Mouse (Mus musculus): ENCODE measurements around the gene Bcl2l1. TPM values are rescaled to one million over a fixed set of nuclear protein-coding genes. Genes with fewer than 3 reads are reported as not detected.

Gene Bcl2l1
- polyA plus RNA-seq, 1 experiment from 2014 or later, result 75.7 TPM

DNA sequence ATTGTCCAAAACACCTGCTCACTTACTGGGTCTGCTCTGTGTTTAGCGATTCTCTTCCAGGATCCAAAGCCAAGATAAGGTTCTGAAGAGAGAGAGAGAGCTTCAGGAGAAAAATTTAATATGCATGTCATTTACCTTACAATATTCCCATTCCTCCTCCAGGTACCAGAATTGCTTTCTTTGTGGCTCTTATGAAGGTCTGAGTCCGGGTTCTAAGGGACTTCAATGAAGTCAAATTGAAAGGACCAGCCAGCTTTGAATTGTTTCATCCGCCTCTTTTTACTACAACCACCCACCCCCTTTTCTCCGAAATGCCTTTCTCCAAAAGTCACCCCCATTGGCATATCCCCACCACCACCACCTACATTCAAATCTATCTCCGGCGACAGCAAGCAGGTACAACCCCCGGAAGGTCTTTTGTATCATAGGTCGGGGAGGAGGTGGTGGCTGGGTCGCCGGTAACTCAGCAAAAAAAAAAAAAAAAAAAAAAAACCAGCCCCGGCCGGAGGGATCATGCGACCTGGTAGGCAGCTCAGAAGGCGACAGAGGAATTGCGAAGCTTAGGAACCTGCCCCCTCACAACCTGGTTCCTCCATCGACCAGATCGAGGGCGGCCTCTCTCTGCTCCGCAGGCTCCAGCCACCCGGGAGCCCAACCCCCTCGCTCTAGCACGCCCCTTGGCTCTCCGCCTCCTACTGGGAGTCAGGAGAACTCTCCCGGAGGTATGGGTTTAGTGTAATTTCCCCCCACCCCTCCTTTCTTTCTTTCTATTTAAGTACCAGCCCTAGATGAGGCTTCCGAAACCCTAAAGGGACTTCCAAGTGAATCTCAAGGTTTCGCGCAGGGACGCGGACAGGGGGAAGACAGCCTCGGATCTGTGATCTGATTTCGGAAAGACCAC, 1.3 kb downstream of the Bcl2l1 start:
- H3K4me1 ChIP-seq, result peaks cover 30% of the 10 kb centered on the region

DNA sequence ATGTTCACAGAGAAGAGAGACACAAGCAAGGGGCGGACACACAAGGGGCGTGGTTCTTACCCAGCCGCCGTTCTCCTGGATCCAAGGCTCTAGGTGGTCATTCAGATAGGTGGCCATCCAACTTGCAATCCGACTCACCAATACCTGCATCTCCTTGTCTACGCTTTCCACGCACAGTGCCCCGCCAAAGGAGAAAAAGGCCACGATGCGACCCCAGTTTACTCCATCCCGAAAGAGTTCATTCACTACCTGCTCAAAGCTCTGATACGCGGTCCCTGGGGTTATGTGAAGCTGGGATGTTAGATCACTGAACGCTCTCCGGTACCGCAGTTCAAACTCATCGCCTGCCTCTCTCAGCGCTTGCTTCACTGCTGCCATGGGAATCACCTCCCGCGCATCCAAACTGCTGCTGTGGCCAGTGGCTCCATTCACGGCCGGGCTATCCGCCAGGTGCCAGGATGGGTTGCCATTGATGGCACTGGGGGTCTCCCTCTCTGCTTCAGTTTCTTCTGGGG, 2.1 kb downstream of the Bcl2l1 start:
- WGBS, result 61% methylated on average over 23 of the region's 23 CpGs
- peak overlapping the region; percentile 80 for H3K4me3 ChIP-seq (replicated peaks)

More for the DNA sequence above, 1.3 kb downstream of the Bcl2l1 start:
- H3K4me2 ChIP-seq, result peak overlapping the region; percentile 77
- H3K27ac ChIP-seq, result peak overlapping the region; percentile 98
- peak overlapping the region; percentile 91 for H3K9ac ChIP-seq
- ATAC-seq (ENCODE audit: insufficient read depth, low FRiP score, low read depth), result peak; percentile 84
- 2% methylated on average over 31 of the region's 31 CpGs for WGBS
- H3K4me3 ChIP-seq (replicated peaks), result peak overlapping the region; percentile 80
- no peaks in the 10 kb centered on the region for H3K9me3 ChIP-seq
- H3K27me3 ChIP-seq (replicated peaks), result no peaks in the 10 kb centered on the region
- H3K36me3 ChIP-seq, result no peaks in the 10 kb centered on the region

DNA sequence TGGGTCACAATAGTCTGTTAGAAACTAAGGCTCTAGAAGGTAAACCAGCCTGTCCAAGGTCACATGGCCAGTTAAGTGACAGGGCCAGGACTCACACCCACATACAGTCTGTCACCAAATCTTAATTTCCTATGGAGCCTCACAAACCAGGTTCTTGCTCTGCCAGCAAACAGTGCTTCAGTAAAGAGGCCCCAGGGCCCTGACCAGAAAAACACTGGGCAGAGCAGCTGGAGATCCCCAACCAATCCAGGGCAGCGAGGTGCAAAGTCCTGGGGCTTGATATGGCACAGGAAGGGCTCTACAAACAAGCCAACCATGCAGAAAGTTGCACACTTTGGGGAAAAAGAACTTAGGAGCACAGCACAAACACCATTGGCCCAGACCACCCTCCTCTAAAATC, 3.0 kb downstream of the Bcl2l1 start:
- Histone ChIP-seq H3K9ac (peak overlapping the region; percentile 14), H3K9me3 (no peaks in the 10 kb centered on the region), H3K4me2 (peak overlapping the region; percentile 77), H3K27ac (peak overlapping the region; percentile 72), H3K27me3 (replicated peaks) (no peaks in the 10 kb centered on the region), H3K4me3 (replicated peaks) (peak overlapping the region; percentile 80), H3K36me3 (no peaks in the 10 kb centered on the region), H3K4me1 (peaks cover 33% of the 10 kb centered on the region)
- ATAC-seq (ENCODE audit: insufficient read depth, low FRiP score, low read depth), result no peak
- WGBS, result 32% methylated on average over 1 of the region's 1 CpGs

More for the DNA sequence above, 2.1 kb downstream of the Bcl2l1 start:
- ATAC-seq (ENCODE audit: insufficient read depth, low FRiP score, low read depth), result no peak
- no peaks in the 10 kb centered on the region for H3K27me3 ChIP-seq (replicated peaks)
- peak overlapping the region; percentile 77 for H3K4me2 ChIP-seq
- peak overlapping the region; percentile 72; the same call in 1 of the 2 replicates for H3K27ac ChIP-seq
- H3K4me1 ChIP-seq, result peaks cover 33% of the 10 kb centered on the region
- H3K9me3 ChIP-seq, result no peaks in the 10 kb centered on the region
- H3K9ac ChIP-seq, result peak overlapping the region; percentile 14; the same call in 1 of the 2 replicates
- H3K36me3 ChIP-seq, result no peaks in the 10 kb centered on the region

DNA sequence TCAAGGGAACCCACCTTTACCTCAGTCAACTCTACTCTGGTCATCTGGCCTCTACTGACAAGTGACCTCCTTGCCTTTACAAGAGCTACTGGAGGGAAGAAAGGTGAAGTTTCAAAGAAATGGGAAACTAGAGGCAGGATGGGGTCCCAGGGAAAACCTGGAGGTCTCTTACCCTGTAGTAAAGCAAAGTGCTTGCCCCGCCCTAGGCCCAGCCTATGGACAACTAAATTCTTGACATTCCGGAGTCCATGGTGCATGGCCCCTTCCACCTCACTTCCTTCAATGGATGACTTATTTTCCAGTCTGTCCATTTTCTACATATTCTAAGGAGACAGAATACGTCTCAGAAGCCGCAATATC, 3.5 kb downstream of the Bcl2l1 start:
- Histone ChIP-seq H3K9me3 (no peaks in the 10 kb centered on the region), H3K9ac (0 out of 2 replicates have a peak overlapping the region, but pooled peaks have one; percentile 2), H3K4me2 (peak overlapping the region; percentile 77), H3K27ac (peak overlapping the region; percentile 72), H3K27me3 (replicated peaks) (no peaks in the 10 kb centered on the region), H3K4me1 (peaks cover 33% of the 10 kb centered on the region), H3K36me3 (no peaks in the 10 kb centered on the region), H3K4me3 (replicated peaks) (peak overlapping the region; percentile 80)
- WGBS, result 56% methylated on average over 4 of the region's 4 CpGs
- no peak for ATAC-seq (ENCODE audit: insufficient read depth, low FRiP score, low read depth)

DNA sequence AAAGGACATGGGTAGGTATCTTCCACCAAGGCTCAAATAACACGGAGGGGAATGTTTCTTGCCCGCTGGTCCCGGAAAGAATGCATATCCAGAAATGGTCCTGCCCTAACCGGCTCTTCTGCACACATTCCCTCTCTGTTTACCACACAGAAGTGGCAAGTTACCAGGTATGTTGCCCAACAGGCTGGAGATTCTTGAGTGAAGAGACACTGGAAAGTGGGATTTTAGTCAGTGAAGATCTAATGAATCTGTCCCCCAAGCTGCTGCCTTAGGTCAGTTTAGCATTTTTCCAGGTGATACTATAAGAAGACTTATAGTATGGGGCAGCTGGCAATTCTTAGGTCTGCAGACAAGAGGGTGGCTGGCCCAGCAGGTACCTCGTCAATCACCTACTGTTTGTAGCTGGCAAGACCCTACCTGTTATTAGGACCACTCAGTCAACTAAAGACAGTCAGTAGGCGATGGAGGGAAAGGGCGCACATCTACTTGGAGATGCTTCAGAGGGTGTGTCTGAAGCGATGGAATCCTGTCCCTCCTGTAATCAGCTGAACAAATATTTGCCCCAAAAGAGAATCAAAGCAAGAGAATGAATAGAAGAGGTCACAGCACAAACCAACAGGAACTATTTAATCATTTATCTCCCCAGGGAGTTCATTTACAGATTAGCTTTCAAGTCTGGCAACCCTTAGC, 4.1 kb downstream of the Bcl2l1 start:
- Histone ChIP-seq H3K27me3 (replicated peaks) (no peaks in the 10 kb centered on the region), H3K4me2 (peak overlapping the region; percentile 77), H3K9ac (no peak overlapping the region), H3K4me1 (peaks cover 33% of the 10 kb centered on the region), H3K36me3 (no peaks in the 10 kb centered on the region), H3K27ac (peak overlapping the region; percentile 72), H3K9me3 (no peaks in the 10 kb centered on the region), H3K4me3 (replicated peaks) (peak overlapping the region; percentile 80)
- 63% methylated on average over 8 of the region's 8 CpGs for WGBS
- no peak for ATAC-seq (ENCODE audit: insufficient read depth, low FRiP score, low read depth)

DNA sequence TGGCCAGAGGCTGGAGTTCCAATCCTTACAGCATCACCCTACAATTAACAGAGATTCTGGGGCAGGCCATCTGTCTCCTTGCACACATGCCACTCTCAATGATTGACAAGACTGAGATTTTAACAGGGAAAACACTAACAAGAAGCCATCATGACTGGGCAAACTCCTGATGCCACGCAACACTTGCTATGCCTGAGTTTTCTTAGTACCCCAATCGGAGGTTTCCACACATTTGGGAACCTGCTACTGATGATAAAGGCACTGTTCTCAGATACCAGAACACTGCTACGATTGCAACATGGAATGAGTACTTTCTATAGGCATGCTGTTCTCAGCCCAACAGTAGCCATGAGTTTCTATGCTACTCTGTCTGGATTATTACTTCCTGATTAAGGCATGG, 5.0 kb downstream of the Bcl2l1 start:
- H3K9me3 ChIP-seq, result no peaks in the 10 kb centered on the region
- H3K4me2 ChIP-seq, result no peak overlapping the region
- H3K36me3 ChIP-seq, result no peaks in the 10 kb centered on the region
- 75% methylated on average over 3 of the region's 3 CpGs for WGBS
- no peak overlapping the region for H3K4me3 ChIP-seq (replicated peaks)
- no peak overlapping the region for H3K9ac ChIP-seq
- H3K27ac ChIP-seq, result no peak overlapping the region
- H3K27me3 ChIP-seq (replicated peaks), result no peaks in the 10 kb centered on the region
- no peak for ATAC-seq (ENCODE audit: insufficient read depth, low FRiP score, low read depth)
- H3K4me1 ChIP-seq, result peaks cover 37% of the 10 kb centered on the region

DNA sequence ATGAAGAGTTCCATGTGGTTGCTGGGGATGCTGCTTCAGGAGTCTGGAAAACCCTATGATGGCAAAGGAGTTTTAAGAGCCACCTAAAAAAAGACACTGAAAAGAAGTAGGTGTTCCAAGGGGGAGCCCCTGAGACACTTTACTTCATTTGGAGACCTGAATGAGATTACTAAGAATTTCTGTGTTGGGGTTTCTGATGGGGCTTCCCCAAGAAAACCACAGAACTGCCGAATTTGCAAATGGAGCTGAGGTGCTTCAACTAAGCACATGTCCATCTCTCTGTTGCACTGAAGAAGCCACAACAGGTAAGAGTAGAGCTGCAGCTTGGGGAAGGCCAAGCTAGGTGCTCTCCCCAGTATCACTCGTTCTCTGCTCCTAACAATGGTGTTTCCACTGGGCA, 5.8 kb downstream of the Bcl2l1 start:
- 86% methylated on average over 2 of the region's 2 CpGs for WGBS
- no peak overlapping the region for H3K9ac ChIP-seq
- H3K27me3 ChIP-seq (replicated peaks), result no peaks in the 10 kb centered on the region

DNA sequence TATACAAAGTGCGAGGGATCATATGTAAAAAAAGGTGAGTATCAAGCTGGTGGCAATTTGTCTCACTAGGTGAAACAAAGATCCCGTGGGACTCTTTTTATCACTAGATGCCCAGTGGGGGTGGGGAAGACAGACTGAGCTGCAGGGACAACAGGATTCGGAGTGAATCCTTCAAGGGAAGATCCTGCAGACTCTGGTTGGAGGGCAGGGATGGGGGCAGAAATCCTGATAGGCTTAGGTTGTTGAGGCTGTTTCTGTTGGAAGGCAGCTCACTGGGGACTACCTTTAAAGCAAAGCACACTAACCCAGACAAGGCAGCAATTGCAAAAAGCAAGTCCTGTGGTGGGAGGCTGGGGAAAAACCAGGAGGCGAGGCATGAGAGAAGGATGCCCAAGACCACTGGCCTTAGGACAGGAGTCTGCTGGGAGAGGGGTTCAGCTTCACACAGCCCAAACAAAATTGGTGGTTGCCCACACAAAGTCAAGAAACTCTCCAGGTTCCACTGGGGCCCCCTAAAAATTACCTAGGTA, 6.3 kb downstream of the Bcl2l1 start:
- Histone ChIP-seq H3K9ac (no peak overlapping the region), H3K4me1 (peaks cover 49% of the 10 kb centered on the region), H3K9me3 (no peaks in the 10 kb centered on the region), H3K4me3 (replicated peaks) (no peak overlapping the region), H3K36me3 (no peaks in the 10 kb centered on the region), H3K27me3 (replicated peaks) (no peaks in the 10 kb centered on the region), H3K4me2 (no peak overlapping the region), H3K27ac (no peak overlapping the region)
- 71% methylated on average over 4 of the region's 4 CpGs for WGBS
- no peak for ATAC-seq (ENCODE audit: insufficient read depth, low FRiP score, low read depth)

More for the DNA sequence above, 5.8 kb downstream of the Bcl2l1 start:
- H3K36me3 ChIP-seq, result no peaks in the 10 kb centered on the region
- no peak overlapping the region for H3K4me2 ChIP-seq
- no peak overlapping the region for H3K27ac ChIP-seq
- H3K4me1 ChIP-seq, result peaks cover 44% of the 10 kb centered on the region
- ATAC-seq (ENCODE audit: insufficient read depth, low FRiP score, low read depth), result no peak
- no peak overlapping the region for H3K4me3 ChIP-seq (replicated peaks)
- H3K9me3 ChIP-seq, result no peaks in the 10 kb centered on the region

DNA sequence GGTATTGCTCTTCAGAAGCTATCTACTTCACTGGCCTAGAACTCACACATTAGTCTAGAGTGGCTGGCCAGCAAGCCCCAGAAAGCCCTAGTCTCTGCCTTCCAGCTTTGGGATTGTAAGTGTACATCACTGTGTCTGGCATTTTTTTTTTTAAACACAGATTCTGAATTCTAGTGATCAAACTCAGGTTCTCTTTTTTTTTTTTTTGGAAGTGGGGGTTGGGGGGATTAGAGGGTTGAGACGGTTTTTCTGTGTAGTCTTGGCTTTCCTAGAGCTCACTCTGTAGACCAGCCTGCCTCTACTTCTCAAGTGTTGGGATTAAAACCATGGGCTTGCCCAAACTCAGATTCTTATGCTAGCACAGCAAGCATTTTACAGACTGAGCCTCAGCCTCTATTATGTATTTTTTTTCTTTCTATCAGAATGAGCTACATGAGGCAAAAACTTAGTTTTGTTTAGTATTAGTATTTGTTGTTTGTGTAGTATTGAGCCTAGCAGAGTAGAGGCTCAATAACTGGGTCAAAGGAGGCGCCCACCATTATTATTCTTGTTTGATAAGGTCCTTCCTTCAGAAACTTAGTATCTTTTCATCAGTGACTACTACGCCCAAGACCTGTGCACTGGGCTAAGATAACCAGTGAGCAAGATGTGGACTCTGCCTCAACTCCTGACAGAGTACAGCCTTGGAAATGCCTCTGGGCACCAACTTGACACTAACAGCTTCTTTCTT, 6.9 kb downstream of the Bcl2l1 start:
- Histone ChIP-seq H3K36me3 (no peaks in the 10 kb centered on the region), H3K4me3 (replicated peaks) (no peak overlapping the region), H3K27ac (no peak overlapping the region), H3K4me1 (peaks cover 53% of the 10 kb centered on the region), H3K9ac (no peak overlapping the region), H3K4me2 (no peak overlapping the region), H3K27me3 (replicated peaks) (no peaks in the 10 kb centered on the region), H3K9me3 (no peaks in the 10 kb centered on the region)
- WGBS, result 78% methylated on average over 3 of the region's 3 CpGs
- ATAC-seq (ENCODE audit: insufficient read depth, low FRiP score, low read depth), result no peak

DNA sequence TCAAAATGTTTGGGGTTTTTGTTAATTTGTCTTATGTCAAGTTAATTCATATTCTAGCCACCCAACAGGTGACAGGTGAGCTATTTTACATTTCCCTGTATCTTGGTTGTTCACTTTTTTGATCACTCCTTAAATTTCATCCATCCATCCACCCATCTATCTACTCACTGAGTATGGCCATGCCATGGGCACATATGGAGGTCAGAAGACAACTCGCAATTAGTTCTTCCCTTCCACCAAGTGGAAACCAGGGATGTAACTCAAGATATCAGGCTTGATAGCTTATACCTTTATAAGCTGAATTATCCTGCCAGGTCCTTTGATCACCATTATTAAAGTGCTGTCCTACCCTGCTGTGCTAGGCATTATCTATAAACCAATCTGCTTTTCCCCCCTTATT, 7.8 kb downstream of the Bcl2l1 start:
- H3K4me2 ChIP-seq, result no peak overlapping the region
- no peaks in the 10 kb centered on the region for H3K36me3 ChIP-seq
- H3K4me1 ChIP-seq, result peaks cover 45% of the 10 kb centered on the region
- H3K27me3 ChIP-seq (replicated peaks), result no peaks in the 10 kb centered on the region
- H3K9me3 ChIP-seq, result no peaks in the 10 kb centered on the region
- 100% methylated on average over 1 of the region's 1 CpGs for WGBS
- no peak overlapping the region for H3K4me3 ChIP-seq (replicated peaks)
- H3K9ac ChIP-seq, result no peak overlapping the region
- no peak overlapping the region for H3K27ac ChIP-seq
- ATAC-seq (ENCODE audit: insufficient read depth, low FRiP score, low read depth), result no peak

DNA sequence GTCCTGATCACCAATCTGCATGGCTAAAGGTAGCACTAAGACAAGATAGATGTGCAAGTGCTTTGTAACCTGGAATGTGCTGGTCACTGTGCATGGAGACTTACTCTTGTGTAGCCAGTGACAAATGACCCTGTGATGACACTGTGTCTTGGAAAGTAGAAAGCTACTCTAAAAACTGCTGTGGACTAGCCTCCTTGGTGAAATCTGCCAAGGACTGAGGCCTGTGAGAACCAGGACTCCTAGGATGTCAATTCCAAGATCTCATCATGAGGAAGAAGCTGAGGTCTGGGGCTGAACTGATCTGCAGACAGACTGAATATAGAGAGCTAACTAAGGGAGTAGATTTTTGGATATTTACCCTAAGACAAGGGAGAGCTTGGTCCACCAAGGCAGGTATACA, 10.0 kb downstream of the Bcl2l1 start:
- Histone ChIP-seq H3K9me3 (no peaks in the 10 kb centered on the region), H3K4me1 (peaks cover 44% of the 10 kb centered on the region), H3K27me3 (replicated peaks) (no peaks in the 10 kb centered on the region), H3K4me3 (replicated peaks) (no peak overlapping the region), H3K36me3 (no peaks in the 10 kb centered on the region), H3K27ac (peak overlapping the region; percentile 66; the same call in 1 of the 2 replicates), H3K4me2 (no peak overlapping the region), H3K9ac (no peak overlapping the region)
- ATAC-seq (ENCODE audit: insufficient read depth, low FRiP score, low read depth), result no peak
